Mouse (Mus musculus): Measurements from ENCODE around the gene E430018J23Rik.
"Not testable (repeated sequence)": the region's sequence is repeated elsewhere in the genome, so short reads cannot be mapped to it uniquely, and the experiment has no call there.

E430018J23Rik gene

GRCm38 (mm10) chr7:127393157-127393943 is at the start of gene E430018J23Rik:
E430018J23Rik (minus strand) TSS chr7:127393629.
- DNase-seq (ENCODE audit: extremely low spot score, low spot score) = peak; percentile 94

- DNase-seq (ENCODE audit: extremely low spot score, low spot score) = no peak
These were observed 44.3 kb upstream of the E430018J23Rik start for GRCm38 (mm10) chr7:127437724-127438123.

- no peak for DNase-seq (ENCODE audit: extremely low spot score, low spot score)
These were observed 41.8 kb upstream of the E430018J23Rik start for GRCm38 (mm10) chr7:127435206-127435605.

GRCm38 (mm10) chr7:127426354-127426753 is 32.9 kb upstream of the E430018J23Rik start:
- no peak for DNase-seq (ENCODE audit: extremely low spot score, low spot score)

GRCm38 (mm10) chr7:127425911-127426310 is 32.5 kb upstream of the E430018J23Rik start:
- no peak for DNase-seq (ENCODE audit: extremely low spot score, low spot score)

- no peak for DNase-seq (ENCODE audit: extremely low spot score, low spot score)
These were observed 31.9 kb upstream of the E430018J23Rik start for GRCm38 (mm10) chr7:127425291-127425690.

GRCm38 (mm10) chr7:127422247-127422646 is 28.8 kb upstream of the E430018J23Rik start:
- no peak for DNase-seq (ENCODE audit: extremely low spot score, low spot score)

- peak; percentile 98 for DNase-seq (ENCODE audit: extremely low spot score, low spot score)
These were observed 28.2 kb upstream of the E430018J23Rik start, which contains the start of gene Zfp688 for GRCm38 (mm10) chr7:127421388-127422191. Zfp688 (minus strand) TSS chr7:127422068.

GRCm38 (mm10) chr7:127411418-127411817 is 18.0 kb upstream of the E430018J23Rik start:
- no peak for DNase-seq (ENCODE audit: extremely low spot score, low spot score)

- DNase-seq (ENCODE audit: extremely low spot score, low spot score) = peak; percentile 82
These were observed 12.9 kb upstream of the E430018J23Rik start, which contains the start of gene Zfp764 for GRCm38 (mm10) chr7:127406002-127406987. Zfp764 (minus strand) TSS chr7:127406822.

- DNase-seq (ENCODE audit: extremely low spot score, low spot score) = not testable (repeated sequence)
These were observed 10.7 kb upstream of the E430018J23Rik start for GRCm38 (mm10) chr7:127404101-127404500.

GRCm38 (mm10) chr7:127402980-127403379 is 9.6 kb upstream of the E430018J23Rik start:
- DNase-seq (ENCODE audit: extremely low spot score, low spot score) = no peak

GRCm38 (mm10) chr7:127400355-127400754 is 6.9 kb upstream of the E430018J23Rik start:
- DNase-seq (ENCODE audit: extremely low spot score, low spot score) = no peak

- no peak for DNase-seq (ENCODE audit: extremely low spot score, low spot score)
These were observed 510 bp upstream of the E430018J23Rik start for GRCm38 (mm10) chr7:127393944-127394333.

- DNase-seq (ENCODE audit: extremely low spot score, low spot score) = no peak
These were observed 1.1 kb downstream of the E430018J23Rik start for GRCm38 (mm10) chr7:127392251-127392824.

- DNase-seq (ENCODE audit: extremely low spot score, low spot score) = no peak
These were observed 1.9 kb downstream of the E430018J23Rik start for GRCm38 (mm10) chr7:127391538-127391937.

- DNase-seq (ENCODE audit: extremely low spot score, low spot score) = no peak
These were observed 3.1 kb downstream of the E430018J23Rik start for GRCm38 (mm10) chr7:127390306-127390705.

GRCm38 (mm10) chr7:127388201-127388600 is 5.2 kb downstream of the E430018J23Rik start:
- not testable (repeated sequence) for DNase-seq (ENCODE audit: extremely low spot score, low spot score)

GRCm38 (mm10) chr7:127386641-127387392 is 6.6 kb downstream of the E430018J23Rik start, which contains the start of gene 9130019O22Rik:
9130019O22Rik (minus strand) TSS chr7:127387166.
- DNase-seq (ENCODE audit: extremely low spot score, low spot score) = peak; percentile 77

- not testable (repeated sequence) for DNase-seq (ENCODE audit: extremely low spot score, low spot score)
These were observed 7.9 kb downstream of the E430018J23Rik start for GRCm38 (mm10) chr7:127385560-127385959.

Data from neural tube, embryonic 10.5 days (tissue).